28 mouse cellular contexts compared by ENCODE assay signal in genomic region chr9:98714661-98715060, GRCm38 (mm10).
DNase-seq lines count a peak whose midpoint lies in the region; ATAC-seq and TF ChIP-seq lines count a peak whose summit lies in the region.
"Had no signal": no experiment of that assay in that cellular context is flagged by ENCODE, and none has a peak within 500 bp of the region (broad histone marks: within the 10 kb centered on the region; RNA-seq: fewer than 3 reads in every experiment).

No protein-coding gene starts in this region.

- H3K4me3 ChIP-seq in heart, adult 2 months = no peak overlapping the region
- no peak overlapping the region for H3K4me3 ChIP-seq in kidney, embryonic 16.5 days (ENCODE audit: low read length)
- H3K4me3 ChIP-seq in embryonic facial prominence, embryonic 10.5 days = no peak overlapping the region
- H3K4me3 ChIP-seq: forebrain, embryonic 10.5 days; forebrain, embryonic 13.5 days; heart, embryonic 12.5 days; heart, embryonic 15.5 days; hindbrain, embryonic 10.5 days; hindbrain, embryonic 13.5 days had no signal

- H3K27me3 ChIP-seq in heart, adult 2 months (ENCODE audit: control insufficient read depth, insufficient read depth, low read length) = no peaks in the 10 kb centered on the region
- H3K27me3 ChIP-seq in kidney, embryonic 16.5 days (ENCODE audit: insufficient read depth, low read length) = no peaks in the 10 kb centered on the region
- H3K27me3 ChIP-seq in embryonic facial prominence, embryonic 10.5 days (replicated peaks; ENCODE audit: low read depth, poor library complexity, severe bottlenecking) = no peaks in the 10 kb centered on the region
- H3K27me3 ChIP-seq: forebrain, embryonic 13.5 days; heart, embryonic 12.5 days; heart, embryonic 15.5 days; hindbrain, embryonic 13.5 days had no signal

- H3K4me1 ChIP-seq in heart, adult 2 months (ENCODE audit: control insufficient read depth, insufficient read depth, low read length) = no peaks in the 10 kb centered on the region
- H3K4me1 ChIP-seq in kidney, embryonic 16.5 days (ENCODE audit: insufficient read depth, low read length) = peaks cover 3% of the 10 kb centered on the region; the same call in 1 of the 2 replicates
- peaks cover 48% of the 10 kb centered on the region for H3K4me1 ChIP-seq in embryonic facial prominence, embryonic 10.5 days
- H3K4me1 ChIP-seq: forebrain, embryonic 13.5 days; heart, embryonic 15.5 days; hindbrain, embryonic 13.5 days had no signal

- no peak overlapping the region for H3K4me2 ChIP-seq in kidney, embryonic 16.5 days (replicated peaks; ENCODE audit: low read depth, low read length)
- H3K4me2 ChIP-seq: forebrain, embryonic 13.5 days; heart, embryonic 12.5 days; heart, embryonic 15.5 days; hindbrain, embryonic 13.5 days had no signal

- 69% methylated on average over 9 of the region's 9 CpGs for WGBS in heart, adult 2 months
- 70% methylated on average over 9 of the region's 9 CpGs for WGBS in kidney, embryonic 16.5 days
- WGBS in embryonic facial prominence, embryonic 10.5 days = 83% methylated on average over 9 of the region's 9 CpGs

- no peak for TF ChIP-seq CTCF in heart, adult 2 months (IDR thresholded peaks at IDR 0.05)

- peaks cover 3% of the 10 kb centered on the region; the same call in 1 of the 2 replicates for H3K9me3 ChIP-seq in kidney, embryonic 16.5 days (ENCODE audit: low read length)
- 0 out of 2 replicates have a peak, but pooled peaks cover 1% of the 10 kb centered on the region for H3K9me3 ChIP-seq in embryonic facial prominence, embryonic 10.5 days
- H3K9me3 ChIP-seq: forebrain, embryonic 10.5 days; forebrain, embryonic 13.5 days; heart, embryonic 15.5 days; hindbrain, embryonic 10.5 days; hindbrain, embryonic 13.5 days had no signal

- intact Hi-C loops in heart, adult 2 months (cut with DNase I) = no loop called here

- ATAC-seq in kidney, embryonic 16.5 days (ENCODE audit: low FRiP score, low TSS enrichment) = 0 out of 2 replicates have a peak, but pooled peaks have one; percentile 27
- ATAC-seq: activated CD4-positive, CD25-positive, alpha-beta regulatory T cell, adult 4 months; forebrain, embryonic 13.5 days; forebrain, embryonic 16.5 days; hindbrain, embryonic 16.5 days had no signal

- H3K27ac ChIP-seq in heart, adult 2 months = no peak overlapping the region
- no peak overlapping the region for H3K27ac ChIP-seq in kidney, embryonic 16.5 days (ENCODE audit: low read length)
- 0 out of 2 replicates have a peak overlapping the region, but pooled peaks have one; percentile 15 for H3K27ac ChIP-seq in embryonic facial prominence, embryonic 10.5 days (replicated peaks)
- H3K27ac ChIP-seq: forebrain, embryonic 10.5 days; forebrain, embryonic 13.5 days; heart, embryonic 15.5 days; hindbrain, embryonic 10.5 days; hindbrain, embryonic 13.5 days had no signal

- DNase-seq in heart, adult 11 months = peak; percentile 86
- no peak for DNase-seq in heart, adult 2 months
- no peak for DNase-seq in kidney, postnatal 10 days
- peak; percentile 72 for DNase-seq in ovary, postnatal 36 days (ENCODE audit: low spot score)
- DNase-seq in ovary, postnatal 14 days (ENCODE audit: low spot score) = no peak
- DNase-seq in embryonic facial prominence, embryonic 10.5 days (ENCODE audit: low spot score) = no peak
- no peak for DNase-seq in gastrocnemius, adult 8-10 months (ENCODE audit: low spot score in 2 of 2)
- DNase-seq: adrenal gland, adult 8-10 months; adrenal gland, postnatal 25 days; cerebellum, adult 11-12 months; cerebellum, adult 8-10 months; cerebellum, postnatal 10 days; cerebellum, postnatal 36 days; embryo, embryonic 11 days; gastrocnemius, postnatal 14 days; heart, adult 18-20 months; heart, postnatal 10 days; heart, postnatal 36 days had no signal

- TF ChIP-seq POLR2A in heart, adult 2 months (IDR thresholded peaks at IDR 0.05; ENCODE audit: insufficient read depth, low read depth, low read length) = no peak

- no peaks in the 10 kb centered on the region for H3K79me2 ChIP-seq in heart, adult 2 months (replicated peaks; ENCODE audit: control insufficient read depth, insufficient read depth, low read length)

- H3K36me3 ChIP-seq in heart, adult 2 months (ENCODE audit: control insufficient read depth, insufficient read depth, low read length) = no peaks in the 10 kb centered on the region
- no peaks in the 10 kb centered on the region for H3K36me3 ChIP-seq in kidney, embryonic 16.5 days (ENCODE audit: insufficient read depth, low read length)
- H3K36me3 ChIP-seq in embryonic facial prominence, embryonic 10.5 days (replicated peaks) = no peaks in the 10 kb centered on the region
- H3K36me3 ChIP-seq: forebrain, embryonic 10.5 days; heart, embryonic 12.5 days; heart, embryonic 15.5 days; hindbrain, embryonic 10.5 days; hindbrain, embryonic 13.5 days had no signal

- no peak overlapping the region for H3K9ac ChIP-seq in heart, adult 2 months (ENCODE audit: low read depth, low read length)
- no peak overlapping the region for H3K9ac ChIP-seq in kidney, embryonic 16.5 days (replicated peaks; ENCODE audit: low read length)
- H3K9ac ChIP-seq: forebrain, embryonic 13.5 days; heart, embryonic 12.5 days; heart, embryonic 15.5 days; hindbrain, embryonic 13.5 days had no signal

- no peak for TF ChIP-seq EP300 in heart, adult 2 months (IDR thresholded peaks at IDR 0.05; ENCODE audit: insufficient read depth, low read depth, low read length)

Comparison
In these comparisons a context has a peak if more than half of its experiments do, and no peak if none do; other contexts are left out.
1. DNase-seq: peak in heart, adult 11 months (single experiment) and ovary, postnatal 36 days (single experiment); none in heart, adult 2 months (0 of 2), kidney, postnatal 10 days (single experiment), ovary, postnatal 14 days (single experiment), embryonic facial prominence, embryonic 10.5 days (single experiment) and gastrocnemius, adult 8-10 months (0 of 2).